8 mouse cellular contexts compared by ENCODE assay signal in genomic region chr9:48736361-48737209, GRCm38 (mm10).
DNase-seq lines count a peak whose midpoint lies in the region; ATAC-seq and TF ChIP-seq lines count a peak whose summit lies in the region.

No protein-coding gene starts in this region.

- H3K9ac ChIP-seq in heart, embryonic 14.5 days (ENCODE audit: low read length) = peak overlapping the region; percentile 52
- no peak overlapping the region for H3K9ac ChIP-seq in stomach, embryonic 14.5 days (replicated peaks; ENCODE audit: low read depth, low read length)

- WGBS in heart, embryonic 14.5 days = 63% methylated on average over 10 of the region's 10 CpGs
- WGBS in heart, embryonic 10.5 days = 68% methylated on average over 10 of the region's 10 CpGs
- 62% methylated on average over 10 of the region's 10 CpGs for WGBS in limb, embryonic 10.5 days
- WGBS in stomach, embryonic 14.5 days = 33% methylated on average over 10 of the region's 10 CpGs

- ATAC-seq in heart, embryonic 14.5 days (ENCODE audit: insufficient number of reproducible peaks, insufficient read depth, low FRiP score, low read depth) = no peak
- no peak for ATAC-seq in stomach, embryonic 14.5 days (ENCODE audit: insufficient number of reproducible peaks, insufficient read depth, low FRiP score, low read depth)
- ATAC-seq in granulocyte monocyte progenitor cell, adult 5-6 weeks (replicated peaks; ENCODE audit: poor library complexity, severe bottlenecking) = no peak

- no peaks in the 10 kb centered on the region for H3K36me3 ChIP-seq in heart, embryonic 14.5 days (ENCODE audit: control insufficient read depth, insufficient read depth, low read length)
- no peaks in the 10 kb centered on the region for H3K36me3 ChIP-seq in heart, embryonic 10.5 days
- H3K36me3 ChIP-seq in limb, embryonic 10.5 days = peaks cover 3% of the 10 kb centered on the region; the same call in 1 of the 2 replicates
- no peaks in the 10 kb centered on the region for H3K36me3 ChIP-seq in stomach, embryonic 14.5 days (ENCODE audit: control insufficient read depth, insufficient read depth, low read length)

- H3K27ac ChIP-seq in heart, embryonic 14.5 days (replicated peaks in 1 of 2; ENCODE audit: control insufficient read depth in 1 of 2, insufficient read depth in 1 of 2, low read depth in 2 of 2, low read length in 2 of 2) = peak overlapping the region in 1 of 2 experiments; percentile 37; a peak in 2 of 4 replicates
- no peak overlapping the region for H3K27ac ChIP-seq in heart, embryonic 10.5 days
- H3K27ac ChIP-seq in cortical plate, adult 2 months (ENCODE audit: insufficient read depth, low read length) = peak overlapping the region; percentile 98
- peak overlapping the region; percentile 50; the same call in 1 of the 2 replicates for H3K27ac ChIP-seq in limb, embryonic 10.5 days
- H3K27ac ChIP-seq in stomach, embryonic 14.5 days (ENCODE audit: low read length) = no peak overlapping the region; the same call in 1 of the 2 replicates

- H3K4me3 ChIP-seq in heart, embryonic 14.5 days (ENCODE audit: control insufficient read depth in 1 of 2, insufficient read depth in 1 of 2, low read depth in 1 of 2, low read length in 2 of 2) = no peak overlapping the region
- no peak overlapping the region for H3K4me3 ChIP-seq in heart, embryonic 10.5 days
- H3K4me3 ChIP-seq in cortical plate, adult 2 months (ENCODE audit: insufficient read depth, low read length) = no peak overlapping the region
- no peak overlapping the region for H3K4me3 ChIP-seq in limb, embryonic 10.5 days
- no peak overlapping the region for H3K4me3 ChIP-seq in stomach, embryonic 14.5 days (ENCODE audit: low read depth, low read length)

- H3K4me2 ChIP-seq in heart, embryonic 14.5 days (ENCODE audit: low read length) = peak overlapping the region; percentile 48
- H3K4me2 ChIP-seq in stomach, embryonic 14.5 days (replicated peaks; ENCODE audit: low read depth, low read length) = peak overlapping the region; percentile 22

- no peak for TF ChIP-seq POLR2A in cortical plate, adult 2 months (IDR thresholded peaks at IDR 0.05; ENCODE audit: extremely low read depth, insufficient read depth, low read length)

- no peak for DNase-seq in heart, embryonic 10.5 days (ENCODE audit: low spot score)
- DNase-seq in gonadal fat pad, adult 2 months (ENCODE audit: low read depth) = peak; percentile 88
- no peak for DNase-seq in limb, embryonic 10.5 days (ENCODE audit: low spot score)
- no peak for DNase-seq in cerebellum, postnatal 36 days

- H3K27me3 ChIP-seq in heart, embryonic 14.5 days (ENCODE audit: control insufficient read depth, insufficient read depth, low read length) = no peaks in the 10 kb centered on the region
- peaks cover 9% of the 10 kb centered on the region; the same call in 1 of the 2 replicates for H3K27me3 ChIP-seq in heart, embryonic 10.5 days (ENCODE audit: insufficient read depth, poor library complexity, severe bottlenecking)
- H3K27me3 ChIP-seq in limb, embryonic 10.5 days (ENCODE audit: low read depth, poor library complexity, severe bottlenecking) = peaks cover 17% of the 10 kb centered on the region
- no peaks in the 10 kb centered on the region for H3K27me3 ChIP-seq in stomach, embryonic 14.5 days (ENCODE audit: control insufficient read depth, insufficient read depth, low read length)

- H3K9me3 ChIP-seq in heart, embryonic 14.5 days (ENCODE audit: control insufficient read depth, low read length) = no peaks in the 10 kb centered on the region
- H3K9me3 ChIP-seq in heart, embryonic 10.5 days = no peaks in the 10 kb centered on the region
- H3K9me3 ChIP-seq in limb, embryonic 10.5 days (replicated peaks) = no peaks in the 10 kb centered on the region
- no peaks in the 10 kb centered on the region for H3K9me3 ChIP-seq in stomach, embryonic 14.5 days (ENCODE audit: control insufficient read depth, low read depth, low read length)

- H3K4me1 ChIP-seq in heart, embryonic 14.5 days (ENCODE audit: control insufficient read depth in 2 of 2, insufficient read depth in 2 of 2, low read length in 2 of 2) = peaks cover 31 to 42% of the 10 kb centered on the region in 2 experiments
- peaks cover 43% of the 10 kb centered on the region for H3K4me1 ChIP-seq in heart, embryonic 10.5 days
- peaks cover 48% of the 10 kb centered on the region for H3K4me1 ChIP-seq in cortical plate, adult 2 months (ENCODE audit: control insufficient read depth, insufficient read depth, low read length)
- H3K4me1 ChIP-seq in limb, embryonic 10.5 days = peaks cover 93% of the 10 kb centered on the region
- peaks cover 42% of the 10 kb centered on the region for H3K4me1 ChIP-seq in stomach, embryonic 14.5 days (ENCODE audit: control insufficient read depth, insufficient read depth, low read length)

- TF ChIP-seq CTCF in cortical plate, adult 2 months (IDR thresholded peaks at IDR 0.05; ENCODE audit: extremely low read depth, insufficient read depth, low read length) = no peak

Comparison
In these comparisons a context has a peak if more than half of its experiments do, and no peak if none do; other contexts are left out.
1. H3K27ac ChIP-seq: peak in cortical plate, adult 2 months (single experiment) and limb, embryonic 10.5 days (single experiment); none in heart, embryonic 10.5 days (single experiment) and stomach, embryonic 14.5 days (single experiment).